Mouse (Mus musculus): Measurements from ENCODE around the gene Fam83f. TPM values are rescaled to one million over a fixed set of nuclear protein-coding genes. Genes with fewer than 3 reads are reported as not detected.

Gene Fam83f
- 0.24 and 0.34 TPM in 2 replicates for polyA plus RNA-seq (2012; rRNA removed)

GRCm38 (mm10) chr15:80671295-80672252 lies at the start of gene Fam83f:
Fam83f (plus strand) TSS chr15:80671847.

GRCm38 (mm10) chr15:80710608-80711363 lies 39.1 kb downstream of the Fam83f start, which contains the start of gene Tnrc6b:
Tnrc6b (plus strand) TSS chr15:80711313.

Other genes starting within 250 kb of the Fam83f start
- not detected in 2 replicates for gene Enthd1, start 106.7 kb upstream of the Fam83f start, polyA plus RNA-seq (2012; rRNA removed)
- 3.1 and 3.8 TPM in 2 replicates for gene Grap2, start 99.3 kb upstream of the Fam83f start, polyA plus RNA-seq (2012; rRNA removed)
- 15.8 and 21.6 TPM in 2 replicates for gene Tnrc6b, start 39.5 kb downstream of the Fam83f start, polyA plus RNA-seq (2012; rRNA removed)